Mouse (Mus musculus): ENCODE measurements around the gene Enox1. TPM values are rescaled to one million over a fixed set of nuclear protein-coding genes. Genes with fewer than 3 reads are reported as not detected.
A peak's percentile ranks its signal among the peaks of the same experiment; 100 is the strongest.

The Enox1 gene
- polyA plus RNA-seq, 1 experiment, result 3.1 TPM

DNA sequence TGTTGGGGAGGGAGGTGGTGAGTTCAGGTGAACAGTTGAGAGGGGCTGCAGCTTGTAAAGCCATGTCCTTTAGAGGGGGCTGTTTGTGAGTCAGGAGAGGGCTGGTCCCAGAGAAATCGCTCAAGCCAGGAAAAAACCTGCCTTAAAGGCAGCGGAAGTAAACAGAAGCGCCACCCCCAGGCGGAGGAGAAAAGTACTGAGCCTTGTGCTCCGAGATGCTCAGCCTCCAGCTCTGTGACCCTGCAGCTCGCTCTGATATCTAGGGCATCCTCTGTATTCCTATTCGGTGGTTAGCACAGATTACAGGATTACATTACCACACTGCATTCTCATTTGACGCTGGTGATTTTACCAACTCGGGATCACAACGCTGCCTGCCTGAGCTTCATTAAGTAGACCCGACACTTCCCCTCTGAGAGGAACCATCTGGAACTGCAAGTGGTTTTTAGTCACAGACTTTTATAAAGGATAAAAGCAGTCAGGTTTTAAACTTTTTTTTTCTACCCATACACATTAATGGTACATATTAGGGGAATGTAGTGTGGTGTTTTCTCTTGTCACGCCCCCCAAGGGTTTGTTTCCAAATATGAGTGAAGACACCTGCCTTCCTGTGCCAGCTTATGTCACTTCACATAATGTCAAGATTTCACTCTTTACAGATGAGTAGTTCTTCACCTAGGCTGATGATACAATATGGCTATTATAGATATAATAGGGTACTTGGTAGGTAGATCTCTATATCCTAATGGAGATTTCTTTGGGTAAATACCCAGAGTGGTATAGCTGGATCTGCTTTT is 552.0 kb downstream of the Enox1 start:
- Histone ChIP-seq H3K4me3 (ENCODE audit: low read depth, low read length) (no peak overlapping the region), H3K27me3 (ENCODE audit: control insufficient read depth, insufficient read depth, low read length, poor library complexity, severe bottlenecking) (no peaks in the 10 kb centered on the region), H3K36me3 (ENCODE audit: control insufficient read depth, insufficient read depth, low read length, poor library complexity, severe bottlenecking) (no peaks in the 10 kb centered on the region), H3K27ac (ENCODE audit: insufficient read depth, low read length) (no peak overlapping the region), H3K9me3 (replicated peaks; ENCODE audit: control insufficient read depth, insufficient read depth, low read length, poor library complexity, severe bottlenecking) (no peaks in the 10 kb centered on the region), H3K9ac (ENCODE audit: low read depth, poor library complexity, severe bottlenecking) (no peak overlapping the region), H3K4me1 (ENCODE audit: control insufficient read depth, insufficient read depth, low read length) (no peaks in the 10 kb centered on the region)
- TF ChIP-seq EP300 (IDR thresholded peaks at IDR 0.05; ENCODE audit: insufficient read depth, low read depth, low read length) (no peak), CTCF (IDR thresholded peaks at IDR 0.05; ENCODE audit: low read depth, low read length) (peak; percentile 23)

DNA sequence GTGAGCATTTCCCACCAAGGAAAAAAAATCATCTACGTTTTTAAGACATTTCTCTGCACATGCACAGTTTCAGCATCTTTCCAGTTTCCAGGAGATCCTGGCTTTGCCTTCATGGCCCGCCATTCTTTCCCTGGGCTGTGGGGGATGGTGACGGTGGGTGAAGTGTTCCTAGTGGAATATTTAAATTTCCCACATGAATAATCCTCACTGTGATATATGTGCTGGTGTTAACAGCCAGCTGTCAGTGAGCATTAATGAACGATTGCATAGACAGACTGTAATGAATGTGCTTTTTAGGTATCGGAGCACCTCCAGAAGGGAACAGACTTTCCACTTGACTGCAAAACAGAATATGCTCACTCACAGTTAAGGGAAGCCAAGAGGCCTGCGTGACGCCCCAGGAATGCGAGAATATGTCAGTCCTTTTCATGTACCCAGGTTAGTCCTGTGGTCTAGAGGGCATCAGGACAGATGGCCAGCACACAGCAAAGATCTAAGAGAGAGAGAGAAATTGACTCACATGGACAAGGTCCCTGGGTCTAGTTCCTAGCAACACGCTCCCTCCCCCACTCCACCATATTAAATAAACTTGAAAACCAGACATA is 558.5 kb downstream of the Enox1 start:
- Histone ChIP-seq H3K27ac (ENCODE audit: insufficient read depth, low read length) (no peak overlapping the region), H3K9ac (ENCODE audit: low read depth, poor library complexity, severe bottlenecking) (no peak overlapping the region), H3K9me3 (replicated peaks; ENCODE audit: control insufficient read depth, insufficient read depth, low read length, poor library complexity, severe bottlenecking) (no peaks in the 10 kb centered on the region), H3K4me1 (ENCODE audit: control insufficient read depth, insufficient read depth, low read length) (no peaks in the 10 kb centered on the region), H3K36me3 (ENCODE audit: control insufficient read depth, insufficient read depth, low read length, poor library complexity, severe bottlenecking) (no peaks in the 10 kb centered on the region), H3K27me3 (ENCODE audit: control insufficient read depth, insufficient read depth, low read length, poor library complexity, severe bottlenecking) (no peaks in the 10 kb centered on the region), H3K4me3 (ENCODE audit: low read depth, low read length) (no peak overlapping the region)
- TF ChIP-seq EP300 (IDR thresholded peaks at IDR 0.05; ENCODE audit: insufficient read depth, low read depth, low read length) (no peak), POLR2A (IDR thresholded peaks at IDR 0.05; ENCODE audit: insufficient read depth, low read length) (no peak), CTCF (IDR thresholded peaks at IDR 0.05; ENCODE audit: low read depth, low read length) (no peak)

DNA sequence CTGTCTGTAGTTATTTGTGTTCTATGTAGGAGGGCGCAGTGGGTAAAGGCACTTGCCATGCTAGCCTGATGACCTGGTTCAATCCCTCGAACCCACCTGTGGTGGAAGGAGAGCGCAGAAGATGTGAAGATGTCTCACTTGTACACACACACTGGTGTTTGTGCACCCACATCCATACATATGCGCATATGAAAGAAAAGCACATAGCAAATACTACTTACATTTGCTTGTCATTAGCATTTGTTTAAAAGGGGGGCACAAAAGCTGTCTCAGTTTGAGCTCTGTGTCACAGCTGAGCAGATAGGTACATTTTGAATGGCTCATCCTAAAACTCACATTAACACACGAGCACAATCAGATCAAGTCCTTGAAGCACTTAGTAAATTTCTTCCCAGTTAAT is 560.4 kb downstream of the Enox1 start:
- Histone ChIP-seq H3K9me3 (replicated peaks; ENCODE audit: control insufficient read depth, insufficient read depth, low read length, poor library complexity, severe bottlenecking) (no peaks in the 10 kb centered on the region), H3K27me3 (ENCODE audit: control insufficient read depth, insufficient read depth, low read length, poor library complexity, severe bottlenecking) (no peaks in the 10 kb centered on the region), H3K9ac (ENCODE audit: low read depth, poor library complexity, severe bottlenecking) (no peak overlapping the region), H3K36me3 (ENCODE audit: control insufficient read depth, insufficient read depth, low read length, poor library complexity, severe bottlenecking) (peaks cover 4% of the 10 kb centered on the region; the same call in 1 of the 2 replicates), H3K4me3 (ENCODE audit: low read depth, low read length) (no peak overlapping the region), H3K4me1 (ENCODE audit: control insufficient read depth, insufficient read depth, low read length) (no peaks in the 10 kb centered on the region), H3K27ac (ENCODE audit: insufficient read depth, low read length) (no peak overlapping the region)
- TF ChIP-seq CTCF (IDR thresholded peaks at IDR 0.05; ENCODE audit: low read depth, low read length) (no peak), EP300 (IDR thresholded peaks at IDR 0.05; ENCODE audit: insufficient read depth, low read depth, low read length) (no peak), POLR2A (IDR thresholded peaks at IDR 0.05; ENCODE audit: insufficient read depth, low read length) (no peak)

- H3K9me3 ChIP-seq (replicated peaks; ENCODE audit: control insufficient read depth, insufficient read depth, low read length, poor library complexity, severe bottlenecking), result no peaks in the 10 kb centered on the region
- no peaks in the 10 kb centered on the region for H3K27me3 ChIP-seq (ENCODE audit: control insufficient read depth, insufficient read depth, low read length, poor library complexity, severe bottlenecking)
- H3K36me3 ChIP-seq (ENCODE audit: control insufficient read depth, insufficient read depth, low read length, poor library complexity, severe bottlenecking), result peaks cover 4% of the 10 kb centered on the region; the same call in 1 of the 2 replicates
- no peak overlapping the region for H3K4me3 ChIP-seq (ENCODE audit: low read depth, low read length)
- H3K9ac ChIP-seq (ENCODE audit: low read depth, poor library complexity, severe bottlenecking), result no peak overlapping the region
- TF ChIP-seq POLR2A (IDR thresholded peaks at IDR 0.05; ENCODE audit: insufficient read depth, low read length), result no peak
- TF ChIP-seq CTCF (IDR thresholded peaks at IDR 0.05; ENCODE audit: low read depth, low read length), result no peak
- no peak for TF ChIP-seq EP300 (IDR thresholded peaks at IDR 0.05; ENCODE audit: insufficient read depth, low read depth, low read length)
- H3K4me1 ChIP-seq (ENCODE audit: control insufficient read depth, insufficient read depth, low read length), result no peaks in the 10 kb centered on the region
- H3K27ac ChIP-seq (ENCODE audit: insufficient read depth, low read length), result no peak overlapping the region
Measured at GRCm38 (mm10) chr14:77718814-77719213, 562.3 kb downstream of the Enox1 start.

DNA sequence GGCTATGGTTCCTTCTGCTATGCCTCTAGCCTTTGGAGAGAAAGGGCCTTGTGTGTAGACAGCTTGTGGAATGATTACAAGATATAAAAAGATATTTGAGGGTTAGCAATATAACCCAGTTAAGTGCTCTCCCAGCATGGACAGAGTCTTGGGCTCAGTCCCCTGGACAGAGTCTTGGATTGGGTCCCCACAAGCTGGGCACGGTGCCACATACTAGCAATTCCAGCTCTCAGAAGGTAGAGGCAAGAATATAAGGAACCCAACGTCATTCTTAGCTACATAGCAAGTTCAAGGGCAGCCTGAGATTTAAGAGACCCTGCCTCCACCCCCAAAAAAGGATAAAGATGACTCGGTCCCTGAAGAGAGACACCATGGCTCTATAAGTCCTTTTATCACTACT is 581.5 kb downstream of the Enox1 start:
- no peaks in the 10 kb centered on the region for H3K4me1 ChIP-seq (ENCODE audit: control insufficient read depth, insufficient read depth, low read length)
- TF ChIP-seq CTCF (IDR thresholded peaks at IDR 0.05; ENCODE audit: low read depth, low read length), result no peak
- no peak for TF ChIP-seq EP300 (IDR thresholded peaks at IDR 0.05; ENCODE audit: insufficient read depth, low read depth, low read length)
- TF ChIP-seq POLR2A (IDR thresholded peaks at IDR 0.05; ENCODE audit: insufficient read depth, low read length), result no peak
- H3K27me3 ChIP-seq (ENCODE audit: control insufficient read depth, insufficient read depth, low read length, poor library complexity, severe bottlenecking), result no peaks in the 10 kb centered on the region; the same call in 1 of the 2 replicates
- H3K36me3 ChIP-seq (ENCODE audit: control insufficient read depth, insufficient read depth, low read length, poor library complexity, severe bottlenecking), result no peaks in the 10 kb centered on the region
- H3K4me3 ChIP-seq (ENCODE audit: low read depth, low read length), result no peak overlapping the region
- no peak overlapping the region for H3K9ac ChIP-seq (ENCODE audit: low read depth, poor library complexity, severe bottlenecking)
- no peaks in the 10 kb centered on the region for H3K9me3 ChIP-seq (replicated peaks; ENCODE audit: control insufficient read depth, insufficient read depth, low read length, poor library complexity, severe bottlenecking)
- no peak overlapping the region for H3K27ac ChIP-seq (ENCODE audit: insufficient read depth, low read length)

DNA sequence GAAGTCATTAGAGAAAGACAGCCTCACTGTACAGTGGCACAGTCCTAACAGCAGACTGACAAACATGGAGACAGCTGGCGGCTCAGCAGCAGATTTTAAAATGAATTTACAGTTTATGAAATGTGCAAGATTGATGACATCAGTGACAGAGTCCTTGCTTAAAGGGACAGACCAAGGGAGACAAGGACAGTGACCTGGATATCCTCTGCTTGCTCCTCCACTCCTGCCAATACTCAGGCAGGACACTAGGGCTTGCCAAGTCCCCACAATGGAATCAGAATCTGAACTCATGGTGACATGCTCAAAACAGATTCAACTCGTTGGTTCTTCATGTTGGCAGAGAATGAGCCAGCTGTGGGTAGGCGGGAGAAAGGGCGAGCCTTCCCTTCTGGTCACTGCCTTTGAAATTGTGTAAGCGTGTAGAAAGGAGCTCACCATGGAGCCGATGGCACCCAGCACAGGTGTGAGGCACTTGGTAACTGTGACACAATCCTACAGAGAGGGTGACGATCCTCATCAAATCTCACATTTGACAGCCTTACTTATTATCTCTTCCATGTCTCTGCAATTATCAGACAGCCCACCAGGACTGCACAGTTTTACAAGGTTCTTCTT is 582.3 kb downstream of the Enox1 start:
- Histone ChIP-seq H3K27ac (ENCODE audit: insufficient read depth, low read length) (no peak overlapping the region), H3K27me3 (ENCODE audit: control insufficient read depth, insufficient read depth, low read length, poor library complexity, severe bottlenecking) (no peaks in the 10 kb centered on the region; the same call in 1 of the 2 replicates), H3K4me1 (ENCODE audit: control insufficient read depth, insufficient read depth, low read length) (no peaks in the 10 kb centered on the region), H3K9ac (ENCODE audit: low read depth, poor library complexity, severe bottlenecking) (no peak overlapping the region), H3K9me3 (replicated peaks; ENCODE audit: control insufficient read depth, insufficient read depth, low read length, poor library complexity, severe bottlenecking) (no peaks in the 10 kb centered on the region), H3K36me3 (ENCODE audit: control insufficient read depth, insufficient read depth, low read length, poor library complexity, severe bottlenecking) (no peaks in the 10 kb centered on the region), H3K4me3 (ENCODE audit: low read depth, low read length) (no peak overlapping the region)
- TF ChIP-seq EP300 (IDR thresholded peaks at IDR 0.05; ENCODE audit: insufficient read depth, low read depth, low read length), result no peak
- no peak for TF ChIP-seq CTCF (IDR thresholded peaks at IDR 0.05; ENCODE audit: low read depth, low read length)
- no peak for TF ChIP-seq POLR2A (IDR thresholded peaks at IDR 0.05; ENCODE audit: insufficient read depth, low read length)

Data from ES-Bruce4 (cell line).